Mouse (Mus musculus) C2C12 (cell line): ENCODE results near the gene Angptl1. TPM values are rescaled to one million over a fixed set of nuclear protein-coding genes. Genes with fewer than 3 reads are reported as not detected.

ENCODE experiments used
- H3K27me3 ChIP-seq: one replicate; pipeline ENCODE4 v1.6.1; 2011; ENCODE audit not compliant: control insufficient read depth, insufficient read depth, insufficient read length
- H3K36me3 ChIP-seq: one replicate; pipeline ENCODE4 v1.6.1; 2011; ENCODE audit not compliant: control insufficient read depth, insufficient read depth
- H3K4me3 ChIP-seq: one replicate; pipeline ENCODE4 v1.5.1; 2011; ENCODE audit warnings: mild to moderate bottlenecking, control low read depth; ENCODE audit not compliant: poor library complexity, insufficient read depth, severe bottlenecking
- H3K79me2 ChIP-seq: one replicate; pipeline ENCODE4 v1.6.1; 2011; ENCODE audit not compliant: control insufficient read depth, insufficient read depth
- H3K79me3 ChIP-seq: one replicate; pipeline ENCODE4 v1.6.1; 2011; ENCODE audit warnings: low read depth, control low read depth
- H3ac ChIP-seq: one replicate; pipeline ENCODE3; 2011; ENCODE audit warnings: low read depth; ENCODE audit not compliant: control insufficient read depth, insufficient read length
- CEBPB ChIP-seq: IDR thresholded peaks from one replicate; pipeline ENCODE4 v1.6.1; 2011; ENCODE audit warnings: low read depth, mild to moderate bottlenecking, control low read depth, moderate library complexity
- CTCF ChIP-seq: IDR thresholded peaks from one replicate; pipeline ENCODE4 v1.5.1; 2011; ENCODE audit not compliant: control insufficient read depth, insufficient read depth, insufficient read length
- FOSL1 ChIP-seq: IDR thresholded peaks from one replicate; pipeline ENCODE4 v1.8.0; 2011; ENCODE audit warnings: mild to moderate bottlenecking, low read length; ENCODE audit not compliant: poor library complexity, insufficient read depth, severe bottlenecking
- MAX ChIP-seq: IDR thresholded peaks from one replicate; pipeline ENCODE4 v1.6.1; 2011; ENCODE audit warnings: mild to moderate bottlenecking, control low read depth
- MYOD1 ChIP-seq: IDR thresholded peaks from one replicate; pipeline ENCODE4 v1.6.1; 2011; ENCODE audit warnings: low read depth; ENCODE audit not compliant: control insufficient read depth, insufficient read length
- MYOG ChIP-seq: IDR thresholded peaks from one replicate; pipeline ENCODE4 v1.6.1; 2011; ENCODE audit not compliant: control insufficient read depth, insufficient read length; ENCODE audit errors: extremely low read depth
- USF1 ChIP-seq: IDR thresholded peaks from one replicate; pipeline ENCODE4 v1.6.1; 2011; ENCODE audit warnings: low read depth, mild to moderate bottlenecking, control low read depth, moderate library complexity
- polyA plus RNA-seq: library from polyadenylated mRNA; unstranded; fragments of >200 nt; fragmentation: generic; extraction: Trizol; gene quantifications from one replicate; pipeline ENCODE4 v1.2.1, GENCODE M21; 2012; ENCODE audit warnings: missing spikeins

The Angptl1 gene
- polyA plus RNA-seq, 1 experiment = 0.02 TPM

DNA sequence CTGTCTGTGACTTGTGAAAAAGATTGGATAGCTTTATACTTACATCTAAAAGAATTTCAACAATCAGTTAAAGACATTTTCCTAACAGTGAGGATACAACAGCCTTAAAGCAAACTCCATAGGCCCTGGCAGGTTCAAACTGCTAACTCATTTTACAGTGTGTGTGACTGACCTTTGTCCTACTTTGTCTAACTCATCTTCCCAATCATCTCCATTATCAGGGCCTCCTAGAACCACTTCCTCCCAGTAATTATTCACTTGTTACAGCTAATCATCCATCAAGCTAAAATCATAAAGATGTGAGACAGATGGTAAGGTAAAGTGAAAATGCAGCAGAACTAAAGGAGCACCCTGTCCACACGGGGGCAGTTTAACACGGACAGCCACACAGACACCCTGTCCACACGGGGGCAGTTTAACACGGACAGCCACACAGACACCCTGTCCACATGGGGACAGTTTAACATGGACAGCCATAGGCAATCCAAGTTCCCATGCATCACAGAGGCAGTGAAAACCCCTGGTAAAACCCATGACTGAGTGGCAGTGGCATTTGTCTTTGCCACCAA is 23.2 kb downstream of the Angptl1 start:
- Histone ChIP-seq H3K79me2 (no peaks in the 10 kb centered on the region), H3K27me3 (no peaks in the 10 kb centered on the region)

DNA sequence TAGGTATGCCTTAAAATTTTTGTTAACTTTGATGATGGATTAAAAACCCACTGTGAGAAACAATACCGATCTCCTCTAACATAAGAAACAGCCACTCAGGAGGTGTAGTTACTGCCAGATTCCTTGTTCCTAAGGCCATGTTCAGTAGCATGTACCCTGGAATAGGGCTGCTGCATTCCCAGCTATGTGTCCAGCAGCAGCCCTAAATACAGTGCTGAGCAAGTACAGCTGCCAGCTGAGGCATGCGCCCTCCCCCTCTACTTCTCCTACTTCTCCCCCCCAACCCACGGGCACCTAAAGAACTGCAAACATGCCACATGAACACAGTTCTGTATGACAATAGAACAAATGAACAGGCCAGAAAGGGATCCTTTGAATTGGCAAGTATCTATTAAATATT is 25.4 kb downstream of the Angptl1 start:
- H3K36me3 ChIP-seq = no peaks in the 10 kb centered on the region
- H3K27me3 ChIP-seq = no peaks in the 10 kb centered on the region
- no peak for TF ChIP-seq CTCF
- no peak for TF ChIP-seq USF1
- no peak for TF ChIP-seq MAX
- TF ChIP-seq MYOD1 = no peak
- no peak for TF ChIP-seq MYOG
- TF ChIP-seq CEBPB = no peak
- no peak for TF ChIP-seq FOSL1
- no peaks in the 10 kb centered on the region for H3K79me3 ChIP-seq
- H3ac ChIP-seq = no peak overlapping the region
- H3K4me3 ChIP-seq = no peak overlapping the region
- no peaks in the 10 kb centered on the region for H3K79me2 ChIP-seq

More for the DNA sequence above, 23.2 kb downstream of the Angptl1 start:
- H3ac ChIP-seq = no peak overlapping the region
- H3K36me3 ChIP-seq = no peaks in the 10 kb centered on the region
- H3K4me3 ChIP-seq = no peak overlapping the region
- H3K79me3 ChIP-seq = no peaks in the 10 kb centered on the region
- TF ChIP-seq FOSL1 (no peak), CTCF (peak; percentile 77), MYOG (no peak), MYOD1 (no peak), MAX (no peak), USF1 (no peak), CEBPB (no peak)

DNA sequence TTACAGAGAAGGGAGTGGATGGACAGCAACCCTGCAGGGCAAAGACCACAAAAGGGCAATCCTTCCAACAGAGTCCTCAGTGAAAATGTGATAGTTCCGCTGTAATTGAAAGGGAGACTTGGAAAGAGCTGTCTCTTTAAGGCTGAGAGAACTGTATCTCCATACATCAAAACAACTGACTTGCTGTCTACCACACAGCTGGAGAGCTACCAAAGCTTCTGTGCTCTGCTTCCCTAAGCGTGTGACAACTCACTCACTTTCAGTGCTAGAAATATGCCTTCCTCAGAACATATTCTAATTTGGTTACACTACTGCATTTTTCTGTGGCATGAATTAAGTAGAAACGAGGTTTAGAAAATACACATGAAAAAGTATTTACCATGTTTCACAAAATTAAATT is 25.9 kb downstream of the Angptl1 start:
- Histone ChIP-seq H3K79me2 (no peaks in the 10 kb centered on the region), H3K27me3 (no peaks in the 10 kb centered on the region), H3ac (no peak overlapping the region), H3K36me3 (no peaks in the 10 kb centered on the region), H3K4me3 (no peak overlapping the region), H3K79me3 (no peaks in the 10 kb centered on the region)
- TF ChIP-seq MYOG = no peak
- TF ChIP-seq CEBPB = no peak
- TF ChIP-seq FOSL1 = no peak
- TF ChIP-seq MYOD1 = no peak
- TF ChIP-seq USF1 = no peak
- TF ChIP-seq CTCF = no peak
- no peak for TF ChIP-seq MAX

DNA sequence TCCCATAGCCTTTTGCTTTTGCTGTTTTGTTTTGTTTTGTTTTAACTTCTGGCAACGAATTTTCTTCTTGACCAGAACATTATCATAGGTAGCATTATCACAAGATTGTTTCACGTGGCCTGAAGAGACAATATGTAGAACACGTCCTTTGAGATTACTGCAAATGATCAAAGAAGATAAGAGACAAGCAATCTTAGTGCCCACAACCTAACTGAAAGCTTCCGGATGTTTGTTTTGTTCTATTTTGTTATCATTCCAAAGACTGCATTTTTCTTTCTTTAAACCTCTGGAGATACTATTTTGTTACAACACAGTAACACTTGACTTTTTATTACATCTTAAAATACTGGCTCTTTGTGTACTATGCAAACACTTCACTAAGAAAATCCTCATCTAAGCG is 31.7 kb downstream of the Angptl1 start:
- Histone ChIP-seq H3K27me3 (no peaks in the 10 kb centered on the region), H3K4me3 (no peak overlapping the region), H3K36me3 (no peaks in the 10 kb centered on the region), H3K79me3 (no peaks in the 10 kb centered on the region), H3K79me2 (no peaks in the 10 kb centered on the region), H3ac (no peak overlapping the region)
- TF ChIP-seq MYOD1 = no peak
- TF ChIP-seq MYOG = no peak
- no peak for TF ChIP-seq FOSL1
- TF ChIP-seq CTCF = no peak
- TF ChIP-seq CEBPB = no peak
- no peak for TF ChIP-seq MAX
- TF ChIP-seq USF1 = no peak

DNA sequence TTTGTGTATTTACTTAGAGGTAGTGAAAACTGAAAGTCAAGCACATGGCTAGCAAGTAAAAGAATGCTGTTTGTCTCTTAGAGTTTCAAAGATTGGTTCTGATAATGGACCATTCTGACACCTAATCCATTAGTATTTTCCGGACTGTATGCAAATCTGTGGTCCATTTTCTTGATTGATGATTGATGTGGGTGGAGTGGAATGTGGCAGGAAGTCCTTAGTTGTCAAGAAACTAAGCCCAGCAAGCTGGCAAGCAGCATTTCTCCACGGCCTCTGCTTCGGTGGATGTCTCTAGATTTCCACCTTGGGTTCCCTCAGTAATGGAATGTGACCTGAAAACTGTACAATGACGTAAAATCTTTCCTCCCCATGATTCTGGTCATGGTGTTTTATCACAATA is 32.3 kb downstream of the Angptl1 start:
- TF ChIP-seq FOSL1 = no peak
- no peak for TF ChIP-seq MYOD1
- TF ChIP-seq MAX = no peak
- TF ChIP-seq CTCF = no peak
- no peak for TF ChIP-seq CEBPB
- no peak for TF ChIP-seq USF1
- TF ChIP-seq MYOG = no peak
- Histone ChIP-seq H3K79me2 (no peaks in the 10 kb centered on the region), H3K36me3 (no peaks in the 10 kb centered on the region)

DNA sequence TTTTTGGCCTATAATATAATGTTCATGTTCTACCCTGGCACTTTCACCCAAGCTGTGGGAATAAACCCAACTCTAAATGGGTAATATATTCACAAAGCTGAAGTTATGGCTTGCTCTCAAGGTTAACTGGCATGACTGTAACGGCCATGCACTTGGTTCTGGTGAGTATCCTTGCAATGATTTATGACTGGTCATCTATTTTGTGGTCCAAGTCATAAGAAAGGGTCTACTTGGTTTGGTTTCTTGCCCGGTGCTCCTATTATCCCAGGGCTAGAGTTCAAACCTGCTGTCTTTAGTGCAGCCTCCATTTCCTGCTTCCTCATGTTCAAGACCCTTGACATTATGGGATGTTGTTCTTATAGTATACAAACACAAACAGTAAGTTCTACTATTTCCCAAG is 46.4 kb downstream of the Angptl1 start:
- H3ac ChIP-seq = no peak overlapping the region
- H3K4me3 ChIP-seq = no peak overlapping the region
- H3K36me3 ChIP-seq = no peaks in the 10 kb centered on the region
- H3K79me2 ChIP-seq = no peaks in the 10 kb centered on the region
- H3K27me3 ChIP-seq = no peaks in the 10 kb centered on the region
- TF ChIP-seq MYOG (no peak), MYOD1 (no peak), MAX (no peak), CTCF (no peak), CEBPB (no peak), USF1 (no peak), FOSL1 (no peak)
- no peaks in the 10 kb centered on the region for H3K79me3 ChIP-seq

More for the DNA sequence above, 32.3 kb downstream of the Angptl1 start:
- H3K79me3 ChIP-seq = no peaks in the 10 kb centered on the region
- H3K4me3 ChIP-seq = no peak overlapping the region
- H3K27me3 ChIP-seq = no peaks in the 10 kb centered on the region
- no peak overlapping the region for H3ac ChIP-seq
